Mouse (Mus musculus) hindbrain, embryonic 11.5 days (tissue): ENCODE measurements around the gene 1700069L16Rik. TPM values are rescaled to one million over a fixed set of nuclear protein-coding genes. Genes with fewer than 3 reads are reported as not detected.

ENCODE experiments used
- ATAC-seq: fragments of 200-750 bp; cut with Nextera tagmentation; 2 replicates; pipeline ENCODE4 v1.8.0; 2017; ENCODE audit warnings: mild to moderate bottlenecking, moderate TSS enrichment, moderate library complexity; ENCODE audit not compliant: low FRiP score
- DNase-seq: peaks from one replicate; pipeline ENCODE4 v3.0.0-alpha.2; 2015; ENCODE audit warnings: low spot score
- H3K27ac ChIP-seq: fragments of 300-500 bp; sonication (generic); 2 replicates; pipeline ENCODE4 v1.5.1; 2014; ENCODE audit warnings: mild to moderate bottlenecking, low read depth, low read length
- H3K27me3 ChIP-seq: fragments of 300-500 bp; sonication (generic); 2 replicates; pipeline ENCODE4 v1.6.1; 2014; ENCODE audit warnings: mild to moderate bottlenecking, low read length, moderate library complexity, mixed read lengths; ENCODE audit not compliant: control insufficient read depth, insufficient read depth
- H3K36me3 ChIP-seq: fragments of 300-500 bp; sonication (generic); 2 replicates; pipeline ENCODE4 v1.6.1; 2014; ENCODE audit warnings: mild to moderate bottlenecking, low read length, moderate library complexity, mixed read lengths; ENCODE audit not compliant: control insufficient read depth, insufficient read depth
- H3K4me1 ChIP-seq: fragments of 300-500 bp; sonication (generic); replicated peaks from 2 replicates; pipeline ENCODE4 v1.6.1; 2014; ENCODE audit warnings: low read length, mixed read lengths; ENCODE audit not compliant: control insufficient read depth, insufficient read depth
- H3K4me2 ChIP-seq: fragments of 300-500 bp; sonication (generic); replicated peaks from 2 replicates; pipeline ENCODE4 v1.6.1; 2014; ENCODE audit warnings: mild to moderate bottlenecking, low read depth, low read length
- H3K4me3 ChIP-seq: fragments of 300-500 bp; sonication (generic); 2 replicates; pipeline ENCODE4 v1.5.1; 2014; ENCODE audit warnings: low read depth, low read length
- H3K9ac ChIP-seq: fragments of 300-500 bp; sonication (generic); 2 replicates; pipeline ENCODE4 v1.6.1; 2014; ENCODE audit warnings: low read depth, low read length
- H3K9me3 ChIP-seq: fragments of 300-500 bp; sonication (generic); 2 replicates; pipeline ENCODE4 v1.6.1; 2016; ENCODE audit warnings: low read length; ENCODE audit not compliant: control insufficient read depth
- WGBS: fragments of 180-500 bp; shearing (Covaris S2); extraction: QIAGEN DNeasy Blood & Tissue Kit; methylation state at CpG from one replicate; pipeline ENCODE4 v1.1.7; 2014; 5-methylcytosine and 5-hydroxymethylcytosine counted together
- polyA plus RNA-seq: library from polyadenylated mRNA; unstranded; fragments of >200 nt; fragmentation: Nextera tagmentation; extraction: Ambion mirVana; gene quantifications from 2 replicates; pipeline ENCODE4 v1.2.1, GENCODE M21; 2014

1700069L16Rik gene
- polyA plus RNA-seq, 1 experiment from 2014 or later: not detected

- H3K4me3 ChIP-seq: no peak overlapping the region
- ATAC-seq (no peak), DNase-seq (no peak)
- 88% methylated on average over 8 of the region's 8 CpGs for WGBS
- H3K27me3 ChIP-seq: no peaks in the 10 kb centered on the region
- no peak overlapping the region for H3K9ac ChIP-seq
- H3K27ac ChIP-seq: no peak overlapping the region
- H3K4me1 ChIP-seq: no peaks in the 10 kb centered on the region; the same call in none of the 2 replicates
- no peaks in the 10 kb centered on the region for H3K9me3 ChIP-seq
- no peak overlapping the region for H3K4me2 ChIP-seq
- H3K36me3 ChIP-seq: no peaks in the 10 kb centered on the region
These were observed 77.4 kb downstream of the 1700069L16Rik start for GRCm38 (mm10) chr5:113647141-113647540.

GRCm38 (mm10) chr5:113644520-113644919 is 80.1 kb downstream of the 1700069L16Rik start:
- no peaks in the 10 kb centered on the region for H3K4me1 ChIP-seq
- no peak overlapping the region for H3K27ac ChIP-seq
- no peak overlapping the region for H3K4me3 ChIP-seq
- no peak overlapping the region for H3K4me2 ChIP-seq
- H3K9ac ChIP-seq: no peak overlapping the region
- no peak for DNase-seq
- no peaks in the 10 kb centered on the region for H3K9me3 ChIP-seq
- ATAC-seq: no peak
- WGBS: 83% methylated on average over 4 of the region's 4 CpGs
- no peaks in the 10 kb centered on the region for H3K36me3 ChIP-seq
- H3K27me3 ChIP-seq: no peaks in the 10 kb centered on the region

- no peaks in the 10 kb centered on the region for H3K4me1 ChIP-seq
- peak; percentile 76 for ATAC-seq
- no peak overlapping the region for H3K4me3 ChIP-seq
- H3K27ac ChIP-seq: no peak overlapping the region
- no peaks in the 10 kb centered on the region for H3K27me3 ChIP-seq
- no peak overlapping the region for H3K9ac ChIP-seq
- peak; percentile 51 for DNase-seq
- no peaks in the 10 kb centered on the region for H3K9me3 ChIP-seq
- H3K4me2 ChIP-seq: peak overlapping the region; percentile 29
- no peaks in the 10 kb centered on the region for H3K36me3 ChIP-seq
- WGBS: 59% methylated on average over 18 of the region's 18 CpGs
These were observed 81.3 kb downstream of the 1700069L16Rik start for GRCm38 (mm10) chr5:113643107-113643848.

Other genes starting within 250 kb of the 1700069L16Rik start
- 7.7 and 8.5 TPM in 2 replicates for gene Wscd2, start 234.4 kb downstream of the 1700069L16Rik start, polyA plus RNA-seq
- gene Cmklr1, start 74.3 kb downstream of the 1700069L16Rik start, polyA plus RNA-seq: 1.1 and 3.1 TPM in 2 replicates
- gene Ficd, start 11.0 kb upstream of the 1700069L16Rik start, polyA plus RNA-seq: 3.3 and 3.8 TPM in 2 replicates
- gene Sart3, start 47.7 kb upstream of the 1700069L16Rik start, polyA plus RNA-seq: 45.1 and 51.1 TPM in 2 replicates
- 108 TPM in 2 replicates for gene Iscu, start 48.0 kb upstream of the 1700069L16Rik start, polyA plus RNA-seq
- 18.8 and 21.3 TPM in 2 replicates for gene Tmem119, start 75.7 kb upstream of the 1700069L16Rik start, polyA plus RNA-seq
- 0.96 and 1.0 TPM in 2 replicates for gene Selplg, start 107.9 kb upstream of the 1700069L16Rik start, polyA plus RNA-seq
- gene Coro1c, start 184.0 kb upstream of the 1700069L16Rik start, polyA plus RNA-seq: 192 and 230 TPM in 2 replicates